Mouse (Mus musculus): ENCODE measurements around the gene Rhoj. TPM values are rescaled to one million over a fixed set of nuclear protein-coding genes. Genes with fewer than 3 reads are reported as not detected.

Gene Rhoj
- polyA plus RNA-seq, 1 experiment, result 14.1 TPM

GRCm38 (mm10) chr12:75352410-75352809, 44.3 kb downstream of the Rhoj start:
- H3K79me2 ChIP-seq (ENCODE audit: control insufficient read depth, insufficient read depth), result no peaks in the 10 kb centered on the region
- H3K4me3 ChIP-seq, result no peak overlapping the region
- H3K36me3 ChIP-seq (ENCODE audit: control insufficient read depth, insufficient read depth), result no peaks in the 10 kb centered on the region
- H3K27me3 ChIP-seq (ENCODE audit: control insufficient read depth, insufficient read depth, insufficient read length), result no peaks in the 10 kb centered on the region
- H3K4me2 ChIP-seq (ENCODE audit: low read depth), result no peak overlapping the region
- no peak overlapping the region for H3ac ChIP-seq (ENCODE audit: control insufficient read depth, insufficient read length)
- TF ChIP-seq TCF12 (IDR thresholded peaks at IDR 0.05; ENCODE audit: insufficient read depth, poor library complexity, severe bottlenecking) (no peak), SRF (IDR thresholded peaks at IDR 0.05; ENCODE audit: control insufficient read depth, insufficient read length, low read depth) (no peak), POLR2AphosphoS2 (IDR thresholded peaks at IDR 0.05; ENCODE audit: insufficient read length, low read depth) (no peak), CEBPB (IDR thresholded peaks at IDR 0.05; ENCODE audit: insufficient read depth, poor library complexity, severe bottlenecking) (no peak), E2F4 (IDR thresholded peaks at IDR 0.05; ENCODE audit: insufficient read depth) (no peak), MAX (IDR thresholded peaks at IDR 0.05; ENCODE audit: low read depth) (no peak), POLR2A (IDR thresholded peaks at IDR 0.05; ENCODE audit: insufficient read length, low read depth) (no peak), MYOG (IDR thresholded peaks at IDR 0.05; ENCODE audit: control insufficient read depth in 1 of 3, insufficient read depth in 1 of 3, insufficient read length in 2 of 3, low read depth in 2 of 3) (no peak), MYOD1 (IDR thresholded peaks at IDR 0.05; ENCODE audit: control insufficient read depth in 1 of 3, insufficient read length in 2 of 3, low read depth in 2 of 3) (no peak), TCF3 (IDR thresholded peaks at IDR 0.05; ENCODE audit: insufficient read length, low read depth) (no peak), USF1 (IDR thresholded peaks at IDR 0.05; ENCODE audit: low read depth) (no peak), REST (IDR thresholded peaks at IDR 0.05; ENCODE audit: insufficient read depth, insufficient read length) (no peak)

- Histone ChIP-seq H3K4me2 (ENCODE audit: low read depth) (no peak overlapping the region), H3K79me2 (ENCODE audit: control insufficient read depth, insufficient read depth) (no peaks in the 10 kb centered on the region), H3K4me3 (no peak overlapping the region), H3ac (ENCODE audit: control insufficient read depth, insufficient read length) (no peak overlapping the region), H3K27me3 (ENCODE audit: control insufficient read depth, insufficient read depth, insufficient read length) (no peaks in the 10 kb centered on the region), H3K36me3 (ENCODE audit: control insufficient read depth, insufficient read depth) (no peaks in the 10 kb centered on the region)
- TF ChIP-seq MYOD1 (IDR thresholded peaks at IDR 0.05; ENCODE audit: control insufficient read depth in 1 of 3, insufficient read length in 2 of 3, low read depth in 2 of 3) (no peak), E2F4 (IDR thresholded peaks at IDR 0.05; ENCODE audit: insufficient read depth) (no peak), TCF12 (IDR thresholded peaks at IDR 0.05; ENCODE audit: insufficient read depth, poor library complexity, severe bottlenecking) (no peak), POLR2AphosphoS2 (IDR thresholded peaks at IDR 0.05; ENCODE audit: insufficient read length, low read depth) (no peak), CEBPB (IDR thresholded peaks at IDR 0.05; ENCODE audit: insufficient read depth, poor library complexity, severe bottlenecking) (no peak), TCF3 (IDR thresholded peaks at IDR 0.05; ENCODE audit: insufficient read length, low read depth) (no peak), POLR2A (IDR thresholded peaks at IDR 0.05; ENCODE audit: insufficient read length, low read depth) (no peak), MYOG (IDR thresholded peaks at IDR 0.05; ENCODE audit: control insufficient read depth in 1 of 3, insufficient read depth in 1 of 3, insufficient read length in 2 of 3, low read depth in 2 of 3) (no peak), SRF (IDR thresholded peaks at IDR 0.05; ENCODE audit: control insufficient read depth, insufficient read length, low read depth) (no peak), USF1 (IDR thresholded peaks at IDR 0.05; ENCODE audit: low read depth) (no peak), MAX (IDR thresholded peaks at IDR 0.05; ENCODE audit: low read depth) (no peak), REST (IDR thresholded peaks at IDR 0.05; ENCODE audit: insufficient read depth, insufficient read length) (no peak)
These were observed 46.2 kb downstream of the Rhoj start for GRCm38 (mm10) chr12:75354354-75354753.

GRCm38 (mm10) chr12:75357781-75358180, 49.7 kb downstream of the Rhoj start:
- Histone ChIP-seq H3ac (ENCODE audit: control insufficient read depth, insufficient read length) (no peak overlapping the region), H3K27me3 (ENCODE audit: control insufficient read depth, insufficient read depth, insufficient read length) (no peaks in the 10 kb centered on the region), H3K4me3 (no peak overlapping the region), H3K36me3 (ENCODE audit: control insufficient read depth, insufficient read depth) (no peaks in the 10 kb centered on the region), H3K79me2 (ENCODE audit: control insufficient read depth, insufficient read depth) (no peaks in the 10 kb centered on the region), H3K4me2 (ENCODE audit: low read depth) (no peak overlapping the region)
- TF ChIP-seq REST (IDR thresholded peaks at IDR 0.05; ENCODE audit: insufficient read depth, insufficient read length), result no peak

- no peaks in the 10 kb centered on the region for H3K79me2 ChIP-seq (ENCODE audit: control insufficient read depth, insufficient read depth)
- no peak overlapping the region for H3K4me3 ChIP-seq
- TF ChIP-seq MAX (IDR thresholded peaks at IDR 0.05; ENCODE audit: low read depth) (no peak), POLR2A (IDR thresholded peaks at IDR 0.05; ENCODE audit: insufficient read length, low read depth) (no peak), REST (IDR thresholded peaks at IDR 0.05; ENCODE audit: insufficient read depth, insufficient read length) (no peak), MYOD1 (IDR thresholded peaks at IDR 0.05; ENCODE audit: control insufficient read depth in 1 of 3, insufficient read length in 2 of 3, low read depth in 2 of 3) (no peak), TCF12 (IDR thresholded peaks at IDR 0.05; ENCODE audit: insufficient read depth, poor library complexity, severe bottlenecking) (no peak), POLR2AphosphoS2 (IDR thresholded peaks at IDR 0.05; ENCODE audit: insufficient read length, low read depth) (no peak), MYOG (IDR thresholded peaks at IDR 0.05; ENCODE audit: control insufficient read depth in 1 of 3, insufficient read depth in 1 of 3, insufficient read length in 2 of 3, low read depth in 2 of 3) (no peak), E2F4 (IDR thresholded peaks at IDR 0.05; ENCODE audit: insufficient read depth) (no peak), USF1 (IDR thresholded peaks at IDR 0.05; ENCODE audit: low read depth) (no peak)
- H3ac ChIP-seq (ENCODE audit: control insufficient read depth, insufficient read length), result no peak overlapping the region
- H3K36me3 ChIP-seq (ENCODE audit: control insufficient read depth, insufficient read depth), result no peaks in the 10 kb centered on the region
- H3K4me2 ChIP-seq (ENCODE audit: low read depth), result peak overlapping the region; percentile 16
- H3K27me3 ChIP-seq (ENCODE audit: control insufficient read depth, insufficient read depth, insufficient read length), result no peaks in the 10 kb centered on the region
These were observed 50.6 kb downstream of the Rhoj start for GRCm38 (mm10) chr12:75358714-75359113.

GRCm38 (mm10) chr12:75359500-75359899, 51.4 kb downstream of the Rhoj start:
- H3K4me2 ChIP-seq (ENCODE audit: low read depth), result no peak overlapping the region
- no peaks in the 10 kb centered on the region for H3K79me2 ChIP-seq (ENCODE audit: control insufficient read depth, insufficient read depth)
- H3K36me3 ChIP-seq (ENCODE audit: control insufficient read depth, insufficient read depth), result no peaks in the 10 kb centered on the region
- no peak overlapping the region for H3ac ChIP-seq (ENCODE audit: control insufficient read depth, insufficient read length)
- no peaks in the 10 kb centered on the region for H3K27me3 ChIP-seq (ENCODE audit: control insufficient read depth, insufficient read depth, insufficient read length)
- TF ChIP-seq SRF (IDR thresholded peaks at IDR 0.05; ENCODE audit: control insufficient read depth, insufficient read length, low read depth), result no peak
- TF ChIP-seq E2F4 (IDR thresholded peaks at IDR 0.05; ENCODE audit: insufficient read depth), result no peak
- TF ChIP-seq CEBPB (IDR thresholded peaks at IDR 0.05; ENCODE audit: insufficient read depth, poor library complexity, severe bottlenecking), result no peak
- no peak for TF ChIP-seq POLR2A (IDR thresholded peaks at IDR 0.05; ENCODE audit: insufficient read length, low read depth)
- no peak for TF ChIP-seq MAX (IDR thresholded peaks at IDR 0.05; ENCODE audit: low read depth)
- no peak for TF ChIP-seq MYOG (IDR thresholded peaks at IDR 0.05; ENCODE audit: control insufficient read depth in 1 of 3, insufficient read depth in 1 of 3, insufficient read length in 2 of 3, low read depth in 2 of 3)
- no peak for TF ChIP-seq POLR2AphosphoS2 (IDR thresholded peaks at IDR 0.05; ENCODE audit: insufficient read length, low read depth)
- no peak for TF ChIP-seq TCF12 (IDR thresholded peaks at IDR 0.05; ENCODE audit: insufficient read depth, poor library complexity, severe bottlenecking)
- TF ChIP-seq USF1 (IDR thresholded peaks at IDR 0.05; ENCODE audit: low read depth), result no peak
- TF ChIP-seq MYOD1 (IDR thresholded peaks at IDR 0.05; ENCODE audit: control insufficient read depth in 1 of 3, insufficient read length in 2 of 3, low read depth in 2 of 3), result no peak
- no peak for TF ChIP-seq REST (IDR thresholded peaks at IDR 0.05; ENCODE audit: insufficient read depth, insufficient read length)
- no peak for TF ChIP-seq TCF3 (IDR thresholded peaks at IDR 0.05; ENCODE audit: insufficient read length, low read depth)
- no peak overlapping the region for H3K4me3 ChIP-seq
